Mouse (Mus musculus) heart, postnatal 25 days (tissue): ENCODE data around the gene Emc3. TPM values are rescaled to one million over a fixed set of nuclear protein-coding genes. Genes with fewer than 3 reads are reported as not detected.
A peak's percentile ranks its signal among the peaks of the same experiment; 100 is the strongest.

Source experiments
- DNase-seq: peaks from one replicate; pipeline ENCODE4 v3.0.0; 2022; ENCODE audit warnings: low spot score
- intact Hi-C: fragments of 180-260 bp; cut with DNase I; formaldehyde crosslinking; loops from one replicate; pipeline ENCODE4 v1.15.1; 2025
- total RNA-seq, 2 experiments: library from RNA; stranded (reverse); gene quantifications; 2 replicates each; pipeline ENCODE4 v1.2.3; 2021

Emc3 gene
- total RNA-seq, 2 experiments from 2014 or later = 57.4 to 60.9 TPM

DNA sequence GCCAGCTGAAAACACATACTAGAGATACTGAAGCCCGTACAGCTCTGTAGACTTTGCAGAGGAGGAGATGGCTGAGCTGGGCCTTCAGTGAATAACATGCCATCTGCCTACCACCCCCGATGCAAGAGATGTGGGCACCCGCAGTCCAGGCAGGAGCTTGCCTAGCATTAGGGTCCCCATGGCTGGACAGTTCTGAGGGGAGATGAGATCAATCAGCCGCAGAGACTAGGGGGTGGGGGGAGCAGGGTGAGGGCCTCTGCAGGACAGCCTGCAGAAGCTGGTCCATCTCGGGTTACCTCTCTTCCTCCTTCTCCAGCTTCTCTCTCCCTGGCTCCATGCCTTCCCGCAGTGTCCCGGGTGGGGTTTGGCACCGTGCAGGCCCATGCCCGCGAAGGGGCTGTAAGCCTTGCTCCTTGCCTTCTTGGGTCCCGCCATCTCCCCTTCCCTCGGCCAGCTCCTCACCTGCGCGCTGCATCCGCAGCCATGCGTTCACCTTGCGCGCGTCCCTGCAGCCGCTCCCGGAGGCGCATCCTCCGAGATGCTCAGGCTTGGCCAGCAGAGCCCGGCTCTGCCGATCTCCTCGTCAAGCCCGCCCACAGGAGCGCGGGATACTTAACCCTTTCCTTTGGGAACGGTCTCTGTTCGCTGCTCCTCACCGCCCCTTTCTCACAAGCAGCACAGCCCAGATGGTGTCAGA, 29.9 kb downstream of the Emc3 start, which contains the start of gene Prrt3:
Gene Prrt3 (minus strand): TSS at position 544 of the 697 bp plus-strand sequence.
- no peak for DNase-seq
- intact Hi-C loops = no loop called here

DNA sequence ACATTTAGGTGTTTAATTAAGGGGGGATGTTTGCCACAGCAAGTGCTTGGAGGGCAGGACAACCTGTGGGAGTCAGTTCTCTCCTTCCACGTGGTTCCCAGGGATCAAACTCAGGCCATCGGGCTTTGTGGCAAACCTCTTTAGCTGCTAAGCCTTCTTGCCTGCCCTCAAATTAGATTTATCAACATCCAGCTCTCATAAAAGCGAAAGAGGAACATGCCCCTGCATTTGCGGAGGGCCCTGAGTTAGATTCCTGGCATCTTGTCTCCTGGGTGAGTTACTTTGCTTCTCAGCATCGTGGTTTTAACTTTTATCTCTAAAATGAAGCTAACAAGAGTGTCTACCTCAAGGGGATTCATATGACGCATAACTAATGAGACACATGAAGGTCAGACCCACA, 32.1 kb downstream of the Emc3 start:
- DNase-seq = no peak
- intact Hi-C loops = no loop called here

DNA sequence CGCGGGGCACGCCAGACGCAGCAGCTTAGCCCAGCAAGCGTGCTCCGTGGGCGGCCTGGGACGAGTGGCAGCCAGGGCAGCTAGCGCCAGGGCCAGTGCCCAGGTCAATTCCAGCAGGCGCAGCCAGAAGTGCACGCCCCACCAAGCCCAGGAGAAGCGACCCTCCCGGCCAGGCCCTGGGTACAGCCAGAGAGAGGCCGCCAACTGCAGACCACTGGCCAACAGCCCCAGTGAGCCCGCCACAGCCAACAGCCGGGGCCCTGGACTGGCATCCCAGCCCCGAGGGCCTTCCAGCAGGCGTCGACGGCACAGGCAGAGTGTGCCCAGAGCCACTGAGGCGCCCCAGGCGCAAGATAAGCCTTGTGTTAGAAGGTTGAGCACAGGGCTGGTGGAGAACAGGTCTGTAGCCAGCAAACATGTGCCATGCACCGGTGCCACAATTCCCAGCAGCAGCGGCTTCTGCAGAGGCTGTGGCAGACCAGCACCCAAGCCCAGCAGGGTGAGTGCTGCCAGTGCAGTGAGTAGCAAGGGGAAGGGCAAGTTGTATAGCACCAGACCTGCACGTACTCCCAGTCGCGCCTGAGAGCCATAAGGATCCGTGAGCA, 36.3 kb downstream of the Emc3 start:
- intact Hi-C loops = no loop called here
- no peak for DNase-seq

DNA sequence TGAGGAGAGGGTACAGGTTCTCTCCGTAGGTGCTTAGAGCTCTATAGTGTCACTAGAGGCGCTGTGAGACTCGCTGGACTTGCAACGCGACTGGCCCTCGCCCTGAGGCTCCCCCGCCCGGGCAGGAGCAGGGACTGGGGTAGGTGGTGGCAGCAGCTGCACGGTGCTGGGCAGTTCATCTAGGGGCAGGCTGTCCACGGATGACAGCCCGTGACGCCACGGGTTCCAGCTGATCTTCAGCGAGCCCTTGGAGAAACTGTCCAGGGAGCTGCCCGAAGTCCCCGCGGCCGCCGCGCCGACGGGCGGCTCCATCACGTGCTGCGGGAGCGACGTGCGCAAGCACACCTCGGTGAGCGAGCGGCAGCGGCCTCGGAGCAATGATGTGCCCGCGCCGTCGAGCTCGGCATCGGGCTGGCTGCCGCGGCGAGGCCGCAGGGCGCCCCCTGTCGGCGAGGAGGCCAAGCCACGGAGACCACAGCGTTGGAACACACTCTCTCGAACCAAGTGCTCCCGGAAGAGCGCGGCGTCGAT, 37.1 kb downstream of the Emc3 start:
- intact Hi-C loops = no loop called here
- peak; percentile 56 for DNase-seq

DNA sequence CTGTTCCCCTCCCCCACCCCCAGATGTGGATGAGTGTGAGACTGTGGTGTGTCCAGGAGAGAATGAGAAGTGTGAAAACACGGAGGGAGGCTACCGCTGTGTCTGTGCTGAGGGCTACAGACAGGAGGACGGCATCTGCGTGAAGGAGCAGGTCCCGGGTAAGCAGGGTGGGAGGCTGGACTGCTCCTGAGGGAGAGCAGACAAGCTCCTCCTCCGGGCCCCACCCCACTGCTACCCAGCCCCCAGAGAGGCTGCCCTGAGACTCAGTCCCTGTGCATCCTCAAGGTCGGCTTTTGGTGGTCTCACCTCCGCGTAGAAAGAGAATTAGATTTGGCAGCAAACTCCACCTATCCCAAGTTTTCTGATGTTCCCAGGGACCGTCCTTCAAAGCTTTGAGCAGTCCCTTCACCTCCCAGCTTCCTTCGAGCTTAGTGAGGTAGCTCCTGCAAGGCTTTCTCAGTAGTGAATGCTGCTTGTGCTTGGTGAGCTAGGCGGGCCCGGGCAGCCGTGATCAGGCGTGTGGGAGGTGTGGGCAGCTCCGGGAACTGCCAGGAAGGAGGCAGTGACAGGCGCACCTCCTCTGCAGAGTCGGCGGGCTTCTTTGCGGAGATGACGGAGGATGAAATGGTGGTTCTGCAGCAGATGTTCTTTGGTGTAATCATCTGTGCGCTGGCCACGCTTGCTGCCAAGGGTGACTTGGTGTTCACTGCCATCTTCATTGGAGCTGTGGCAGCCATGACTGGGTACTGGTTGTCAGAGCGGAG, 39.2 kb downstream of the Emc3 start:
- intact Hi-C loops = no loop called here
- DNase-seq = no peak

DNA sequence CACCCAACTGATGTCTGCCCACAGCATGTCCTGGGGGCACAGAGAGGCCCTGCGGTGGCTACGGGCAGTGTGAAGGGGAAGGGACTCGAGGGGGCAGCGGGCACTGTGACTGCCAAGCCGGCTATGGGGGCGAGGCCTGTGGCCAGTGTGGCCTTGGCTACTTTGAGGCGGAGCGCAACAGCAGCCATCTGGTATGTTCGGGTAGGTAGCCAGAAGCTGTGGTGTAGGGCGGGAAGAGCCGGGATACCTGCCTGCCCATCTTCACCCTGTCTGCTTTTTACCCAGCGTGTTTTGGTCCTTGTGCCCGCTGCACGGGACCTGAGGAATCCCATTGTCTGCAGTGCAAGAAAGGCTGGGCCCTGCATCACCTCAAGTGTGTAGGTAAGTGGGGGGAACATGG, 42.0 kb downstream of the Emc3 start:
- no peak for DNase-seq
- intact Hi-C loops = loop anchor here (10.0 kb wide), 1 partner anchor 205 kb away; the partner anchor contains the start of gene Tatdn2

DNA sequence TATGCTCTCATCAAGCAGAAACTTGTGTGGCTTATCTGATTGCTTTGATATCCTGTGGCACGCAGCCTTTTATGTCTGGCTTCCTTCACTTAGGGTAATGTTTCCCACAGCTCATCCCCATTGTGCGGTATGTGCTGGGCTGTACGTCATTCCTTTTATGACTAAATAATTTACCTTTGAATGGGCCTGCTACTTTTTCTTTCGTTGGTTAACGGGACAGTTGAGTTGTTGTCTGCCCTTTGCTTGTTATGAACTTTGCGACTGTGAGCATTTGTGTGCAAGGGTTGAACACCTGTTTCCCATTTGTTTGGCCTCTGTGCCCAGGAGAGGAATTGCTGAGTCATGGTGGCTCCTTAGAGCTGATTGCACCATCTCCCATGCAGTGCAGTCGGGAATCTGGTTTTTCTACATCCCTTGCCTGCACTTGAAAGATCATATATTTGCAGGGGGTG, 44.3 kb downstream of the Emc3 start:
- intact Hi-C loops = loop anchor here (10.0 kb wide), 1 partner anchor 208 kb away; the partner anchor contains the start of gene Tatdn2

DNA sequence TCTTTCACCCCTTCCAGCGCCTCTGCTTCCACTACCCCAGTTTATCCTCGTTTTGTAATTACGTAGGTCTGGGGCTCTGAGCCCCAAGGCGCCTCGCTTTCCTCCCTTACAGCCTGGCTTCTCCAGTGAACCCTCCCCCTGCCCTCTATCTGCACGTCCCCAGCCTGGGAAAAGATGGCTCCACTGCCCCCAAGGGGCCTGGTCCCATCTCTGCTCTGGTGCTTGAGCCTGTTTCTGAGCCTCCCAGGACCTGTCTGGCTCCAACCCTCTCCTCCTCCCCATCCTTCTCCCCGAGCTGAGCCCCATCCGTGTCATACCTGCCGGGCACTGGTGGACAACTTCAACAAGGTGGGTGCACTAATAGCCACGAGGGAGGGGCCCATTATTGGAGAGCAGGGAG, 47.7 kb downstream of the Emc3 start:
- intact Hi-C loops = loop anchor here (10.0 kb wide), 1 partner anchor 211 kb away; the partner anchor contains the start of gene Tatdn2
- no peak for DNase-seq

More for the DNA sequence above, 44.3 kb downstream of the Emc3 start:
- DNase-seq = no peak

DNA sequence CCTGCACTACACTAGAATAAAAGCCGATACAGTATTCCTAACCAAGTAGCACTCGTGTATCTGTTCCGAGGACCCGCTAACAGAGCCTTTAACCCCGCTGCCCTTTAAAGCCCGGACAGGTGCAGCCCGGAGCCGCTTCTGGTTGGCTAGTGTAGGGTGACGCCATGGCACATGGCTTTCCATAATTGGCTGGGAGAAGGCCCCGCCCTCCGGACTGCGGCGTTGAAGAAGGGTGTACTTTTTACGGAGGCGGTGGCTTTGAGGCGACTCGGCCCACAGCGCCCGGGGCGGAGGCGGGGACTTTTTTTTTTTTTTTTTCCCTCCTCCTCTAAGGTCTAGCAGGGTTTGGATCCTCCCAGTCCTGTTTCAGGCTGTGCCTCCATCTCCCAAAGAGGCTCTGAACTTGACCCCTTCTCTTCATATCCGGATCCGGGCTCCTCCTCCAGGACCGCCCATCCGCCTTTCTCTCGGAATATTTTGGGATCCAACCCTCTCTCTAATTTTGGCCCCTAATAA, 48.3 kb downstream of the Emc3 start, which contains the start of gene Creld1:
Gene Creld1 (plus strand): TSS at position 198 of the 516 bp plus-strand sequence.
- intact Hi-C loops = loop anchor here (10.0 kb wide), 1 partner anchor 212 kb away; the partner anchor contains the start of gene Tatdn2
- peak; percentile 91 for DNase-seq

DNA sequence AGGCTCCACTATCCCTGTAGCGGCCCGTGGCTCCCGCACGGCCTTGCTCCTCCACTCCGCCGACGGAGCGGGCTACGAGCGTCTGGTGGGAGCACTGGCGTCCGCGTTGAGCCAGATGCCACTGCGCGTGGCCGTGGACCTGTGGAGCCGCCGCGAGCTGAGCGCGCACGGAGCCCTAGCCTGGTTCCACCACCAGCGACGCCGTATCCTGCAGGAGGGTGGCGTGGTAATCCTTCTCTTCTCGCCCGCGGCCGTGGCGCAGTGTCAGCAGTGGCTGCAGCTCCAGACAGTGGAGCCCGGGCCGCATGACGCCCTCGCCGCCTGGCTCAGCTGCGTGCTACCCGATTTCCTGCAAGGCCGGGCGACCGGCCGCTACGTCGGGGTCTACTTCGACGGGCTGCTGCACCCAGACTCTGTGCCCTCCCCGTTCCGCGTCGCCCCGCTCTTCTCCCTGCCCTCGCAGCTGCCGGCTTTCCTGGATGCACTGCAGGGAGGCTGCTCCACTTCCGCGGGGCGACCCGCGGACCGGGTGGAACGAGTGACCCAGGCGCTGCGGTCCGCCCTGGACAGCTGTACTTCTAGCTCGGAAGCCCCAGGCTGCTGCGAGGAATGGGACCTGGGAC, 48.9 kb downstream of the Emc3 start:
- no peak for DNase-seq
- intact Hi-C loops = loop anchor here (10.0 kb wide), 1 partner anchor 212 kb away; the partner anchor contains the start of gene Tatdn2

DNA sequence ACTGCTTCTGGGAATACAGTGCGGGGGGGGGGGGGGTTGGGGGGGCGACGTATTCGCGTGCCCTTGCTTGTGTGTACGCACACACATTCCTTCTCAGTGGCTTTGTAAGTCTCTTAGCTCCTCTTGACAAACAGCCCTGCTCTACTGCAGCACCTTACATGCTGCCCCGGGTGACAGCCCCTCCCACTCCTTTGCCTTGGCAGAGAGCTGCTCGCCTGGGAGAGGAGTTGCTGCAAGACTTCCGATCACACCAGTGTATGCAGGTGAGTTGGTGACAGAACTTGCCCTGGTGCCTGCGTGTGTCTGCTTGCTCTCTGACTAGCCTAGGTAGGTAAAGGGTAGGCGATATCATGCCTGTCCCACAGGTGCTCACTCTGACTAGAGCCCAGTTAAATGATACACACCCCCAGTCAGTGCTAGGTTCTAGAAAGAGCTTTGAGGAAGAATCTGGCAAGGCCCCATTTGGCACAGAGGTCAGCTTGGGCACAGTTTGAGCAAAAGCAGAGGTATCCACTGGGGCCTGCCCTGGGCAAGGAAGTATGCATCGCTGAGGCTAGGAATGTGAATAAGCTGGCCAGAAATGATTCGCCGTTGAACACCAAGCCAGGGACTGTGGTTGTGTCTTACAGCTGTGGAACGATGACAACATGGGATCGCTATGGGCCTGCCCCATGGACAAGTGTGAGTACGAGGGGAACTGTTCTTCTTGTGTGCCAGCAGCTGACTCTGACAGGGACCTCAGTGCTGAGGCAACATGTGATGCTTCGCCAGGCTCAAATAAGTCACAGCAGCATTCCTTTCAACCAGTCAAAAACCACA, 50.7 kb downstream of the Emc3 start:
- DNase-seq = no peak
- intact Hi-C loops = loop anchor here (10.0 kb wide), 1 partner anchor 214 kb away; the partner anchor contains the start of gene Tatdn2

DNA sequence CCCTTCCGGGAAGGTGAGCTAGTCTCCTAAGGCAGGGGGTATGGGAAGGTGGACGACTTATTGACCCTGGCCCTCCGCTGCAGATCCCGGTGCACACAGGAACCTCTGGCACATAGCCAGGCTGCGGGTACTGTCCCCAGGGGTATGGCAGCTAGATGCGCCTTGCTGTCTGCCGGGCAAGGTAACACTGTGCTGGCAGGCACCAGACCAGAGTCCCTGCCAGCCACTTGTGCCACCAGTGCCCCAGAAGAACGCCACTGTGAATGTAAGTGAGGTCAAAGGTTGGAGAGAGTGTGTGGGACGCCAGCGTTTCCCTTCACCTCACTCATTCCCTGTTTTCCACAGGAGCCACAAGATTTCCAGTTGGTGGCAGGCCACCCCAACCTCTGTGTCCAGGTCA, 52.5 kb downstream of the Emc3 start:
- intact Hi-C loops = no loop called here
- no peak for DNase-seq

DNA sequence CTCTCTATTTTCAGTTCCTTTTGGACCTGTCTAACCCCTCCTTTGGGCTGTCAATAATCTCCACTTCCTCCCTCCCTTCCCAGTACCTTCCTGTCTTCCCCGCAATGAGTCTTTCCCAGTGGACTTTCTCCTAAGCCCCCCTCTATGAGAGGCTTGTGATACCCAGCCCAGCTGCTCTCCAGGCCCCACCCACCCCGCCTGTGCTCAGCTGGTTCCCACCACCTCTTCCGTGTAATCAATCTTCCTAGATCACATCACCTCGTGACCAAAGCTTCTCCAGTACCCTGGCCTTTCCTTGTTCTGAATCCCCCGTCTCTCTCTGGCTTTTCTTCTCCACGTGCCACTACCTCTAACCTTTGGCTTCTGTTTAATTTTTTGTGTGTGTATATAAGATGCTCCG, 54.1 kb downstream of the Emc3 start:
- intact Hi-C loops = no loop called here
- no peak for DNase-seq

DNA sequence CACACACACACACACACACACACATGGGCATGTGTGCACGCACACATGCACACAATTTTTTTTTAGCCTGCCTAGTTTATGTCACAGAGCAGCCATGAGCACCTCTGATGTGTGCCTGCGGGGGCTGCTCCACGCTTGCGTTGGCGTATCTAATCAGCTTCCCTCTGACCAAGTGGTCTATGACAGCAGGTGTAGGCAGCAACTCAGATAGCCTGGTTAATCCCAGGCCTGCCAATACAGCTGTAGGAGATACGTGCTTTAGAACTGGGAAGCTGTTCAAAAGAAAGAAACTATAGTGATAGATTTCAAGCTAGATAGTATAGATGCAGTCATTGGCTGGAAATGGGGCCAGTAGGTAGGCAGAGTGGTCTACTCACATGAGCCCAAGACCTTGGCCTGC, 57.7 kb downstream of the Emc3 start:
- intact Hi-C loops = loop anchor here (5.0 kb wide), 2 partner anchors 141 to 236 kb away; partner anchors contain the start of gene Mtmr14
- DNase-seq = no peak

DNA sequence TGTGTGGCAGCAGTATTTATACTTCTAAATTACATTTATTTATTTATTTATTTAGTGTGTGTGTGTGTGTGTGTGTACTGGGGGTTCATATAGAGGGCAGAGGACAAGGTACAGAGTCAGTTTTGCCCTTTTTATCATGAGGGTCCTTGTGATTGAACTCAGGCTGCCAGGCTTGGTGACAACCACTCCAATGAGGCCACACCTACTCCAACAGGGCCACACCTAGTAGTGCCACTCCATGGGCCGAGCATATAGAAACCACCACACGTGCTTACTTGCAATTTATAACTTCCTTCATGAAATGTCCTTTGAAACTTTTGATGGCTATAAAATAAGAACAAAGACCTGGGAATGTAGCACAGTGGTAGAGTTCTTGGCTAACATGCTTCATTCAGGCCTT, 58.2 kb downstream of the Emc3 start:
- intact Hi-C loops = loop anchor here (5.0 kb wide), 2 partner anchors 141 to 236 kb away; partner anchors contain the start of gene Mtmr14
- DNase-seq = no peak

DNA sequence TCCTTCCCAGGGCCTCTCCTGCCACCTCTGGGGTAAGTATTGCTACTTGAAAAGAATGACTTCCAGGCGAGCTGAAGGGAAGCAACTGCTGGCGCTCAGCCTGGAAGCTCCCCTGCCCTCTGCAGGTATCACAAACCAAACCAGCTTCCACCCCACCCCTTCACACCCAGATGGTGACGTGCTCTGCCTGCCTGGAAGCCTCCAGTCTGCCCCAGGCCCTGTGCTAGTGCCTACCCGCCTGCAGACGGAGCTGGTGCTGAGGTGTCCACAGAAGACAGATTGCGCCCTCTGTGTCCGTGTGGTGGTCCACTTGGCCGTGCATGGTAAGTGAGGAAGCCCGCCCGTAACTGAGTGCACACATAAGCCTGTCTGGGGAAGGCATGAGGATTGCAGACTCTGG, 59.4 kb downstream of the Emc3 start:
- DNase-seq = no peak
- intact Hi-C loops = loop anchor here (5.0 kb wide), 2 partner anchors 140 to 235 kb away; partner anchors contain the start of gene Mtmr14

DNA sequence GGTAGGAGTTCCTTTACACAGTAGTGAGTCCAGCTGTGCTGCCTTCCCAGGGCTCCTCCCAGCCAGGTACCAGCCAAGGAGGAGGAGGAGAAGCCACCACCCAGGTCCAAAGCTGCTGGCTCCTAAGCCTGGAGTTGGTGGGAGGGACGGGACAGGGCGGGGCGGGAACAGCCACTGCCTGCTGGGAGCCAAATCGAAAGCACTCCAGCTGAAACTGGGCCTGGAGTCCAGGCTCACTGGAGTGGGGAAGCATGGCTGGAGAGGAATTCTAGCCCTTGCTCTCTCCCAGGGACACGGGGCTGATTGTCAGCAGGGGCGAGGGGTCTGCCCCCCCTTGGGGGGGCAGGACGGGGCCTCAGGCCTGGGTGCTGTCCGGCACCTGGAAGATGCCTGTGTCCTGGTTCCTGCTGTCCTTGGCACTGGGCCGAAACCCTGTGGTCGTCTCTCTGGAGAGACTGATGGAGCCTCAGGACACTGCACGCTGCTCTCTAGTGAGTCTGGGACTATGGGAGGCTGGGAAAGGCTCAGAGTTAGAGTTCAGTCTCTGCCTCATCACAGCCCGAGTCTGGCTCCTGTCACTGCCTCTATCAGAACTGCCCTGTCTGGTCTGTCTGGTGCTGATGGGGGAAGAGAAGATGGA, 60.0 kb downstream of the Emc3 start, which contains the start of gene Il17rc:
Gene Il17rc (plus strand): TSS at position 131 of the 640 bp plus-strand sequence.
- intact Hi-C loops = loop anchor here (5.0 kb wide), 2 partner anchors 139 to 234 kb away; partner anchors contain the start of gene Mtmr14
- peak; percentile 51 for DNase-seq

DNA sequence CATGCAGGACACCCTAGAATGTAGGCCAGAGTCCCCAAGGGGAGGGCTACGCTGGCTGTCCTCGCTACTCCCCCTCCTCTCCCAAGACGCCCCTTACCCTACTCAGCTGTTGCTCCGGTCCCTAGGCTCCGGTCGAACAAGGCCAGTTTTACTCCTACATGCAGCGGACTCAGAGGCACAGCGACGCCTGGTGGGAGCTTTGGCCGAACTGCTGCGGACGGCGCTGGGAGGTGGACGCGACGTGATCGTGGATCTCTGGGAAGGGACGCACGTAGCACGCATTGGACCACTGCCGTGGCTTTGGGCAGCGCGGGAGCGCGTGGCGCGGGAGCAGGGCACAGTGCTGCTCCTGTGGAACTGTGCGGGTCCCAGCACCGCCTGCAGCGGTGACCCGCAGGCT, 62.0 kb downstream of the Emc3 start:
- intact Hi-C loops = loop anchor here (2.0 to 5.0 kb wide), 3 partner anchors 27 to 431 kb away; partner anchors contain the start of gene Jagn1
- no peak for DNase-seq
